Mouse (Mus musculus) spleen, postnatal 14 days (tissue): ENCODE results near the gene Usp4.
A peak's percentile ranks its signal among the peaks of the same experiment; 100 is the strongest.
"Not testable (repeated sequence)": the region's sequence is repeated elsewhere in the genome, so short reads cannot be mapped to it uniquely, and the experiment has no call there.

Experiments
- DNase-seq, 2 experiments: peaks; one replicate each; pipeline ENCODE4 v3.0.0; 2021 to 2022; ENCODE audit warnings: low spot score in 2 of 2

Gene Usp4

GRCm38 (mm10) chr9:108347540-108348289, at the start of gene Usp4:
TSS of gene Usp4 (plus strand) at chr9:108347853.
- peak; percentile 77 to 86 for DNase-seq

GRCm38 (mm10) chr9:108301853-108302252, 45.8 kb upstream of the Usp4 start:
- no peak for DNase-seq

GRCm38 (mm10) chr9:108304716-108305115, 42.9 kb upstream of the Usp4 start:
- no peak for DNase-seq

- DNase-seq, result peak; percentile 7 to 11
Measured at GRCm38 (mm10) chr9:108305170-108305569, 42.5 kb upstream of the Usp4 start.

GRCm38 (mm10) chr9:108305629-108306520, 41.8 kb upstream of the Usp4 start, which contains the start of the genes Rhoa and Tcta:
TSS of gene Rhoa (plus strand) at chr9:108306129.
TSS of gene Tcta (minus strand) at chr9:108306160.
- peak; percentile 93 to 95 for DNase-seq

GRCm38 (mm10) chr9:108306571-108306980, 41.1 kb upstream of the Usp4 start:
- DNase-seq, result peak; percentile 73 to 82

GRCm38 (mm10) chr9:108307021-108307807, 40.4 kb upstream of the Usp4 start:
- DNase-seq, result no peak

GRCm38 (mm10) chr9:108308141-108308540, 39.5 kb upstream of the Usp4 start:
- DNase-seq, result no peak

- DNase-seq, result no peak
Measured at GRCm38 (mm10) chr9:108317572-108317971, 30.1 kb upstream of the Usp4 start.

GRCm38 (mm10) chr9:108318462-108318861, 29.2 kb upstream of the Usp4 start:
- DNase-seq, result no peak

- DNase-seq, result not testable (repeated sequence)
Measured at GRCm38 (mm10) chr9:108322054-108322453, 25.6 kb upstream of the Usp4 start.

- no peak for DNase-seq
Measured at GRCm38 (mm10) chr9:108324784-108325183, 22.9 kb upstream of the Usp4 start.

- DNase-seq, result no peak
Measured at GRCm38 (mm10) chr9:108325811-108326210, 21.8 kb upstream of the Usp4 start.

GRCm38 (mm10) chr9:108337848-108338550, 9.7 kb upstream of the Usp4 start:
- no peak for DNase-seq

GRCm38 (mm10) chr9:108338551-108338885, 9.1 kb upstream of the Usp4 start:
- no peak for DNase-seq

- DNase-seq, result peak; percentile 87 to 89
Measured at GRCm38 (mm10) chr9:108338886-108339781, 8.5 kb upstream of the Usp4 start, which contains the start of gene Gpx1. TSS of gene Gpx1 (plus strand) at chr9:108338903.

- DNase-seq, result peak; percentile 18 to 44
Measured at GRCm38 (mm10) chr9:108339886-108340257, 7.8 kb upstream of the Usp4 start.

GRCm38 (mm10) chr9:108340258-108341138, 7.2 kb upstream of the Usp4 start:
- peak; percentile 15 to 40 for DNase-seq

- no peak for DNase-seq
Measured at GRCm38 (mm10) chr9:108341139-108341475, 6.5 kb upstream of the Usp4 start.
